Mouse (Mus musculus): ENCODE results near the gene Brca2. TPM values are rescaled to one million over a fixed set of nuclear protein-coding genes. Genes with fewer than 3 reads are reported as not detected.

Brca2 gene
- polyA plus RNA-seq, 1 experiment from 2014 or later: 46.6 TPM

GRCm38 (mm10) chr5:150570496-150571219 lies 48.2 kb downstream of the Brca2 start:
- 95% methylated on average over 11 of the region's 11 CpGs for WGBS
- Histone ChIP-seq H3K4me3 (no peak overlapping the region), H3K27me3 (ENCODE audit: low read depth, poor library complexity, severe bottlenecking) (no peaks in the 10 kb centered on the region), H3K27ac (no peak overlapping the region), H3K36me3 (peaks cover 72% of the 10 kb centered on the region), H3K9me3 (replicated peaks) (no peaks in the 10 kb centered on the region), H3K4me1 (no peaks in the 10 kb centered on the region)
- no peak for DNase-seq (ENCODE audit: low spot score)

- WGBS: 97% methylated on average over 3 of the region's 3 CpGs
- H3K36me3 ChIP-seq: peaks cover 37% of the 10 kb centered on the region
- peaks cover 5% of the 10 kb centered on the region; the same call in 1 of the 2 replicates for H3K4me1 ChIP-seq
- no peak for DNase-seq (ENCODE audit: low spot score)
- no peaks in the 10 kb centered on the region for H3K27me3 ChIP-seq (ENCODE audit: low read depth, poor library complexity, severe bottlenecking)
- no peak overlapping the region for H3K27ac ChIP-seq
- no peak overlapping the region for H3K4me3 ChIP-seq
- no peaks in the 10 kb centered on the region for H3K9me3 ChIP-seq (replicated peaks)
Measured at GRCm38 (mm10) chr5:150574403-150574802, 52.0 kb downstream of the Brca2 start.

GRCm38 (mm10) chr5:150574885-150575284 lies 52.5 kb downstream of the Brca2 start:
- Histone ChIP-seq H3K4me3 (no peak overlapping the region), H3K27me3 (ENCODE audit: low read depth, poor library complexity, severe bottlenecking) (no peaks in the 10 kb centered on the region)

GRCm38 (mm10) chr5:150576832-150577231 lies 54.4 kb downstream of the Brca2 start:
- 85% methylated on average over 11 of the region's 11 CpGs for WGBS
- H3K36me3 ChIP-seq: peaks cover 14% of the 10 kb centered on the region

More at GRCm38 (mm10) chr5:150574885-150575284, 52.5 kb downstream of the Brca2 start:
- 85% methylated on average over 5 of the region's 5 CpGs for WGBS
- no peak for DNase-seq (ENCODE audit: low spot score)
- Histone ChIP-seq H3K4me1 (peaks cover 5% of the 10 kb centered on the region; the same call in 1 of the 2 replicates), H3K9me3 (replicated peaks) (no peaks in the 10 kb centered on the region), H3K36me3 (peaks cover 32% of the 10 kb centered on the region), H3K27ac (no peak overlapping the region)

GRCm38 (mm10) chr5:150578613-150579171 lies 56.3 kb downstream of the Brca2 start:
- no peaks in the 10 kb centered on the region for H3K36me3 ChIP-seq
- DNase-seq (ENCODE audit: low spot score): no peak
- H3K27ac ChIP-seq: no peak overlapping the region
- H3K9me3 ChIP-seq (replicated peaks): no peaks in the 10 kb centered on the region
- no peak overlapping the region for H3K4me3 ChIP-seq
- H3K4me1 ChIP-seq: peaks cover 5% of the 10 kb centered on the region; the same call in 1 of the 2 replicates
- no peaks in the 10 kb centered on the region for H3K27me3 ChIP-seq (ENCODE audit: low read depth, poor library complexity, severe bottlenecking)
- 88% methylated on average over 6 of the region's 6 CpGs for WGBS

More at GRCm38 (mm10) chr5:150576832-150577231, 54.4 kb downstream of the Brca2 start:
- Histone ChIP-seq H3K9me3 (replicated peaks) (no peaks in the 10 kb centered on the region), H3K4me1 (peaks cover 5% of the 10 kb centered on the region; the same call in 1 of the 2 replicates), H3K27ac (no peak overlapping the region), H3K27me3 (ENCODE audit: low read depth, poor library complexity, severe bottlenecking) (no peaks in the 10 kb centered on the region), H3K4me3 (no peak overlapping the region)
- no peak for DNase-seq (ENCODE audit: low spot score)

- no peak overlapping the region for H3K4me3 ChIP-seq
- no peak overlapping the region for H3K27ac ChIP-seq
- DNase-seq (ENCODE audit: low spot score): no peak
- no peaks in the 10 kb centered on the region for H3K9me3 ChIP-seq (replicated peaks)
- WGBS: 86% methylated on average over 6 of the region's 6 CpGs
- H3K4me1 ChIP-seq: peaks cover 7% of the 10 kb centered on the region; the same call in 1 of the 2 replicates
- no peaks in the 10 kb centered on the region for H3K36me3 ChIP-seq
- no peaks in the 10 kb centered on the region for H3K27me3 ChIP-seq (ENCODE audit: low read depth, poor library complexity, severe bottlenecking)
Measured at GRCm38 (mm10) chr5:150581180-150581579, 58.8 kb downstream of the Brca2 start.

- H3K27ac ChIP-seq: no peak overlapping the region
- H3K9me3 ChIP-seq (replicated peaks): no peaks in the 10 kb centered on the region
- WGBS: 90% methylated on average over 5 of the region's 5 CpGs
- no peaks in the 10 kb centered on the region for H3K27me3 ChIP-seq (ENCODE audit: low read depth, poor library complexity, severe bottlenecking)
- H3K4me1 ChIP-seq: peaks cover 7% of the 10 kb centered on the region; the same call in 1 of the 2 replicates
- no peak for DNase-seq (ENCODE audit: low spot score)
- H3K4me3 ChIP-seq: no peak overlapping the region
- no peaks in the 10 kb centered on the region for H3K36me3 ChIP-seq
Measured at GRCm38 (mm10) chr5:150583181-150583580, 60.8 kb downstream of the Brca2 start.

- 84% methylated on average over 5 of the region's 5 CpGs for WGBS
- Histone ChIP-seq H3K27ac (no peak overlapping the region), H3K4me3 (no peak overlapping the region), H3K4me1 (peaks cover 6% of the 10 kb centered on the region; the same call in 1 of the 2 replicates), H3K36me3 (no peaks in the 10 kb centered on the region), H3K9me3 (replicated peaks) (no peaks in the 10 kb centered on the region), H3K27me3 (ENCODE audit: low read depth, poor library complexity, severe bottlenecking) (no peaks in the 10 kb centered on the region)
- DNase-seq (ENCODE audit: low spot score): no peak
Measured at GRCm38 (mm10) chr5:150583622-150584336, 61.3 kb downstream of the Brca2 start.

- no peak overlapping the region for H3K4me3 ChIP-seq
- DNase-seq (ENCODE audit: low spot score): no peak
- H3K27me3 ChIP-seq (ENCODE audit: low read depth, poor library complexity, severe bottlenecking): no peaks in the 10 kb centered on the region
- no peak overlapping the region for H3K27ac ChIP-seq
- no peaks in the 10 kb centered on the region for H3K9me3 ChIP-seq (replicated peaks)
- peaks cover 3% of the 10 kb centered on the region; the same call in 1 of the 2 replicates for H3K4me1 ChIP-seq
- WGBS: 48% methylated on average over 6 of the region's 6 CpGs
- no peaks in the 10 kb centered on the region for H3K36me3 ChIP-seq
Measured at GRCm38 (mm10) chr5:150584337-150584729, 61.9 kb downstream of the Brca2 start.

GRCm38 (mm10) chr5:150589945-150590344 lies 67.5 kb downstream of the Brca2 start:
- no peak for DNase-seq (ENCODE audit: low spot score)
- Histone ChIP-seq H3K4me3 (no peak overlapping the region), H3K4me1 (peaks cover 22% of the 10 kb centered on the region), H3K9me3 (replicated peaks) (no peaks in the 10 kb centered on the region), H3K36me3 (no peaks in the 10 kb centered on the region), H3K27me3 (ENCODE audit: low read depth, poor library complexity, severe bottlenecking) (peaks cover 35% of the 10 kb centered on the region), H3K27ac (no peak overlapping the region)
- WGBS: 83% methylated on average over 2 of the region's 2 CpGs

GRCm38 (mm10) chr5:150592186-150592903 lies 69.9 kb downstream of the Brca2 start:
- Histone ChIP-seq H3K27ac (no peak overlapping the region), H3K27me3 (ENCODE audit: low read depth, poor library complexity, severe bottlenecking) (peaks cover 59% of the 10 kb centered on the region), H3K36me3 (no peaks in the 10 kb centered on the region), H3K4me1 (peaks cover 23% of the 10 kb centered on the region), H3K4me3 (no peak overlapping the region), H3K9me3 (replicated peaks) (no peaks in the 10 kb centered on the region)
- 74% methylated on average over 13 of the region's 13 CpGs for WGBS
- no peak for DNase-seq (ENCODE audit: low spot score)

GRCm38 (mm10) chr5:150592904-150593755 lies 70.7 kb downstream of the Brca2 start:
- peak; percentile 61 for DNase-seq (ENCODE audit: low spot score)
- Histone ChIP-seq H3K4me1 (peaks cover 25% of the 10 kb centered on the region), H3K27me3 (ENCODE audit: low read depth, poor library complexity, severe bottlenecking) (peaks cover 62% of the 10 kb centered on the region), H3K36me3 (no peaks in the 10 kb centered on the region), H3K27ac (peak overlapping the region; percentile 80; the same call in 1 of the 2 replicates), H3K9me3 (replicated peaks) (no peaks in the 10 kb centered on the region), H3K4me3 (peak overlapping the region; percentile 92)
- WGBS: 9% methylated on average over 40 of the region's 40 CpGs

All from limb, embryonic 10.5 days (tissue).